Mouse (Mus musculus): ENCODE data around the gene Tnip1.

The Tnip1 gene

DNA sequence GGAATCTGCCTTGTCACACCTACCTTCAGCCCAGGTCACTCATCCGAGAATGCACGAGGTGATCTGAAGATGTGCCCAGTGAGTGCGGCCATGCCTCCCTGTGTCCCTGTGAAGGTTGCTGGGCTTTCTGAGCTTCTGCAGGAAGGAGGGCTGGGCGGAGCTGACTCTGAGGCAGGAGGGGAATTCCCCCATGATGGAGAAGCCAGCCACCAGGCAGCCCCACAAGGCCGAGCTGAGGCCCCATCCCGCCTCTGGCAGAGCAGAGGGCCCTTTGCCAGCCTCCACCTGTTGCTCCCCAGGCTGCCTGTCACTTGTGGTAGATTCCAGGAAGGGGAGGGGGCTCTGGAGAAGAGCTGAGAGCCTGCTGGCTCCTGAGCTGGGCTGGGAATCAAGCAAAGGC lies at the start of gene Tnip1:
TSS of gene Tnip1 (minus strand) at position 108 of the 400 bp plus-strand sequence.
- DNase-seq (ENCODE audit: low read depth), result peak; percentile 79

GRCm38 (mm10) chr11:55011440-55011839 lies 48.7 kb upstream of the Tnip1 start:
- peak; percentile 28 for DNase-seq (ENCODE audit: low read depth)

- DNase-seq (ENCODE audit: low read depth), result no peak
Measured at GRCm38 (mm10) chr11:55008230-55008629, 45.5 kb upstream of the Tnip1 start.

GRCm38 (mm10) chr11:55005684-55006083 lies 43.0 kb upstream of the Tnip1 start:
- no peak for DNase-seq (ENCODE audit: low read depth)

GRCm38 (mm10) chr11:55004970-55005502 lies 42.3 kb upstream of the Tnip1 start:
- DNase-seq (ENCODE audit: low read depth), result no peak

- DNase-seq (ENCODE audit: low read depth), result no peak
Measured at GRCm38 (mm10) chr11:54998708-54999107, 36.0 kb upstream of the Tnip1 start.

GRCm38 (mm10) chr11:54998284-54998683 lies 35.6 kb upstream of the Tnip1 start:
- peak; percentile 85 for DNase-seq (ENCODE audit: low read depth)

- DNase-seq (ENCODE audit: low read depth), result no peak
Measured at GRCm38 (mm10) chr11:54996176-54996575, 33.5 kb upstream of the Tnip1 start.

GRCm38 (mm10) chr11:54989920-54990319 lies 27.2 kb upstream of the Tnip1 start:
- DNase-seq (ENCODE audit: low read depth), result no peak

- DNase-seq (ENCODE audit: low read depth), result no peak
Measured at GRCm38 (mm10) chr11:54988754-54989349, 26.1 kb upstream of the Tnip1 start.

- peak; percentile 79 for DNase-seq (ENCODE audit: low read depth)
Measured at GRCm38 (mm10) chr11:54987974-54988373, 25.3 kb upstream of the Tnip1 start.

DNA sequence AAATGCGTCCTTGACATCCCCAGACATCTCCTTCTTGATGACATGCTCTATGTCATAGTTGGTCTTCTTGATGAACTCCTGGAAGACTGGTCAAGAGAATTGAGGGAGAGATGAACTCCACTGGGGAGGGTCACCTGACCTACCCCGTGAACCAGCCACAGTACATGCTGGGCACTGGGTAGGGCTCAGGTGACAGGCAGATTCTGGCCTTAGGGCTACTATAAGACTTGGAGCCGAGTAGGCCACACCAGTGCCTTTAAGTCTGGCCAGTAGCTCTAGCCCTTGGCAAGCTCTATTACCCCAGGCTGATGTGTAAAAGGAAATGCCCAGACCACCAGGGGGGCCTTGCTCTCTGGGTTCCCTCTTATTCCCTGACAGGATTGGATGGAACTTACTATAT lies 22.4 kb upstream of the Tnip1 start:
- DNase-seq (ENCODE audit: low read depth), result no peak

DNA sequence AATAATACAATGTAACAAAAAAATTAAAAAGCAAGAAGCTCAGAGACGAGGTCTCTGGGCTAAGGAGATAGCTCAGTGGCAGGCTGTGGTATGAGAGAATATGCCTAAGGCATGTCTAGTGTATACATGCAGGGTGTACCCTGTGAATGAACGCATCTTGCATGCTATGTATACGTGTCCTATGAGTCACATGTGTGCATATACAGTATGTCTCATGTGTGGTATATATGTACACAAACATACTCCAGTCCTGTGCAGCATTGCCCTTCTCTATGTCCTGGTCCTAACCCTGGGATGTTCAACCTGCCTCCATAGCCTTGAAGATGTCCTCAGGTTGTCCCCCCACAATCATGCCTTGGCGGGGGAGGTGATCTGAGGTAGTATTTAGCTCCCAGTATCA lies 21.9 kb upstream of the Tnip1 start:
- no peak for DNase-seq (ENCODE audit: low read depth)

DNA sequence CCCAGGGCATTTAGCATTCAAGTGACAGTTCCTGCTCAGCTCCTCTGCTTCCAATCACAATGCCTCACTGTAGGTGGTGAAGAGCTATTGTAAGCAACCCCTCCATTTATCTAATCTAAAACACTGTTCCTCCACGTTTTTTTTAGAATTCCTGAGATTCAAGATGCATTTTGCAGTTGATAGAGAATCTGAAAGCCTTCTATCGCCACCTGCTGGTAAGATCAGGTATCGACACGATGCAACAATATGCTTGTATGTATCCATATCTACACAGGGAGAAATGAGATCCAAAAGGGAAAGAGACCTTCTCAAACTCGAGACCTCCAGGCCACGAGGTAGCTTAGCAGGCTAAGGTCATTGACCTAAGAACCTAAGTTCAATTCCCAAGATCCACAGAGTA lies 21.4 kb upstream of the Tnip1 start:
- DNase-seq (ENCODE audit: low read depth), result peak; percentile 90

DNA sequence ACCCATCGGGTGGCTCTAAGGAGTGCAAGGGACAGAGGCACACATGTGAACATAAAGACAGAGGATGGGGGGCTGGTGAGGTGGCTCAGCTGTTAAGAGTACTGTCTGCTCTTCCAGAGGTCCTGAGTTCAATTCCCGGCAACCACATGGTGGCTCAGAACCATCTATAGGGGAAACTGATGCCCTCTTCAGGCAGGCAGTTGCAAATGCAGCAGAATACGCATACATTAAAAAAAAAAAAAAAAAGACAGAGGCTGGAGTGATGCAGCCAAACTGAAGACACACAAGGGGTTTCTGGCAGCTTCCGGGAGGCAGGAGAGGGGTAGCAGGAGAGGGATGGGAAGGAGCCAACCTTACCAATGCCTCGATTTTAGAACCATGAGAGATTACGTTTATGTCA lies 19.8 kb upstream of the Tnip1 start:
- no peak for DNase-seq (ENCODE audit: low read depth)

- DNase-seq (ENCODE audit: low read depth), result no peak
Measured at GRCm38 (mm10) chr11:54981630-54982029, 18.9 kb upstream of the Tnip1 start.

GRCm38 (mm10) chr11:54977385-54977937 lies 14.7 kb upstream of the Tnip1 start:
- no peak for DNase-seq (ENCODE audit: low read depth)

- DNase-seq (ENCODE audit: low read depth), result no peak
Measured at GRCm38 (mm10) chr11:54976351-54976750, 13.6 kb upstream of the Tnip1 start.

- no peak for DNase-seq (ENCODE audit: low read depth)
Measured at GRCm38 (mm10) chr11:54975756-54976155, 13.0 kb upstream of the Tnip1 start.

GRCm38 (mm10) chr11:54975340-54975739 lies 12.6 kb upstream of the Tnip1 start:
- no peak for DNase-seq (ENCODE audit: low read depth)

DNA sequence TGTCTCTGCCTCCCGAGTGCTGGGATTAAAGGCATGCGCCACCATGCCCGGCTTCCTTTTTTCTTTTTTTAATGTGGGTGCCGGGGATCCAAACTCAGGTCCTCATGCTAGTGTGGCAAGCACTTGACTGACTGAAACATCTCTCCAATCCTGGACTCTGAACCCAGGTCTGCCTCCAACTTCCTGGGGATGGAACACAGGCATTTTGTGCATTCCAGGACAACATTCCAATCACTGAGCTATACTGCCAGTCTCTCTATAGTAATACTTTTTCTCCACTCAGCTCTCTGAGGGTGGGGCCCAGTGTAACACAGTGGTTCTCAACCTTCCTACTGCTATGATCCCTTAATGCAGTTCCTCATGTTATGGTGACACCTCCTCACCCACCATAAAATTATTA lies 11.9 kb upstream of the Tnip1 start:
- DNase-seq (ENCODE audit: low read depth), result no peak

DNA sequence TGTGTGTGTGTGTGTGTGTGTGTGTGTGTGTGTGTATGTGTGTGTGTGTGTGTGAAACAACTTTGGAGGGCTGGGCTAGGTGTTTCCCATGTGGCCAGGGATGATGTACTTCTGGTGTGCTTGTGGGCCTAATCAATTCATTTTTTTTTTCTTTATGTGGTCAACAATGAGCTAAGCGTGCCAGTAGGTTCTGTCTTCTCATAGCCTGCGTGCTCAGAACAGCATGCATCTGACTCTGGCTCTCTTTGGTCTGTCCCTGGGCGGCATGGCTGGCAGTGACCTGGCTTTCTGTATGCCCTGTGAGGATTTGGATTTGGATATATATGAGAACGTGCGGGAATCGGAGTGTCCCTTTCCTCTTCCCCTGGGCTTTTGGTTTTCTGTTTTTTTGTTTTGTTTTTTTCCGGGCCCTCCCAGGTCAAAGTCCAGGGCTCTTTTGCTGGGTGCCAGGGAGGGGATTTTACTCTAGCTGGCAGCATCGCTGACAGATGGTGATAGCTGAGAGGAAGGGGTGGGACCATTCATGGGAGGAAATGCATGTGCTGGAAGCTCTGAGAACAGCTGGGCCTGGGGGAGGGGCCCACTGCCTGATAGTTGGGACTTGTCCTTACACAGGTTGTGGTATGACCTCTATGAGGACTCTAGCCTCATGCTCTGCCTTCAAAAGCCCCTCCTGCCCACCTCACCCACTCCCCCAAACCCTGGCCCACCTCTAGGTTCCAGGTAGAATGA lies 10.9 kb upstream of the Tnip1 start:
- DNase-seq (ENCODE audit: low read depth), result peak; percentile 84

- DNase-seq (ENCODE audit: low read depth), result peak; percentile 56
Measured at GRCm38 (mm10) chr11:54972789-54973188, 10.1 kb upstream of the Tnip1 start.

All from naive thymus-derived CD4-positive, alpha-beta T cell, adult 2 months (primary cell).